Mouse (Mus musculus) left cerebral cortex, adult 2 months (tissue): Measurements from ENCODE around the gene Rnf113a1. TPM values are rescaled to one million over a fixed set of nuclear protein-coding genes. Genes with fewer than 3 reads are reported as not detected.
"Not testable (repeated sequence)": the region's sequence is repeated elsewhere in the genome, so short reads cannot be mapped to it uniquely, and the experiment has no call there.

ENCODE experiments used
- DNase-seq, 2 experiments: peaks; one replicate each; pipeline ENCODE4 v3.0.0; 2021 to 2022; ENCODE audit warnings: low spot score in 2 of 2, mixed read lengths in 1 of 2; ENCODE audit errors: extremely low spot score in 1 of 2
- H3K27ac ChIP-seq: fragments of 200-600 bp; 2 replicates; pipeline ENCODE4 v1.8.1; 2022
- H3K4me3 ChIP-seq: fragments of 200-600 bp; 2 replicates; pipeline ENCODE4 v1.8.1; 2022
- CTCF ChIP-seq: fragments of 200-600 bp; IDR thresholded peaks from 2 replicates; pipeline ENCODE4 v1.8.1; 2022; ENCODE audit warnings: antibody characterized with exemption, mild to moderate bottlenecking, moderate library complexity
- intact Hi-C: fragments of 180-260 bp; cut with DNase I; formaldehyde crosslinking; loops from one replicate; pipeline ENCODE4 v1.15.1; 2025
- long read RNA-seq, 2 experiments: library from polyadenylated mRNA; stranded (forward); transcript quantifications; one replicate each; pipeline ENCODE4 v2.0.0; 2021; ENCODE audit warnings: borderline mapping rate in 2 of 2
- total RNA-seq, 2 experiments: library from RNA; stranded (reverse); gene quantifications; 2 replicates each; pipeline ENCODE4 v1.2.3; 2021

Rnf113a1 gene
- total RNA-seq, result 1 to 10 TPM; 7.3 to 7.6 TPM
- long read RNA-seq, experiment 1, partial matches to known transcripts, result 0 of 4 reads
- long read RNA-seq, experiment 1, other reads (novel, unspliced or antisense), result 0 of 4 reads
- long read RNA-seq, experiment 2, partial matches to known transcripts, result 0 of 4 reads
- long read RNA-seq, experiment 2, other reads (novel, unspliced or antisense), result 0 of 4 reads

DNA sequence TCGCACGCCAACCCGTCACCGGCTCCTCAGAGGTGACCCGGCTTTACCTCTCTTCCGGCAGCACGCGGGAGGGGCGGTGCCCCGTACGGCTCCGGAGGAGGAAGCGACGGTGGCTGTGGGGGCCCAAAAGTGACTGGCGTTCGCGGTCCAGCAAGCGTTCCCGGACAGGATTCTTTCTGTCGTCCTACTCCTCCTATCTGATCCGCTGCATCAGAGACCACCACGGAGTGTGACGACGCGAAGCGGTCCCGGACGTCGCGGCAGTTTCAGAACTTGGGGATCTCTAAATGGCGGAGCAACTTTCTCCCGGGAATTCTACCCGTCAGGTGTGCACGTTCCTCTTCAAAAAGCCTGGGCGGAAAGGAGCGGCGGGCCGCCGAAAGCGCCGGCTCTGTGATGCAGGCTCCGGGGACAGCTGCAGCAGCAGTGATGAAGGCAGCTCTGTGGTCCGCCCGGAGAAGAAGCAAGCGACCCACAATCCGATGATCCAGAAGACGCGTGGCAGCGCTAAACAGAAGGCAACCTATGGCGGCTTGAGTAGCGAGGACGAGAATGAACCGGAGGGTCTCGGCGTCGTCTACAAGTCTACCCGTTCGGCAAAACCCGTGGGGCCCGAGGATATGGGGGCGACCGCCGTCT lies at the start of gene Rnf113a1, which contains the start of gene Ndufa1:
Rnf113a1 (plus strand) TSS at position 141 of the 639 bp plus-strand sequence.
Ndufa1 (minus strand) TSS at position 59 of the 639 bp plus-strand sequence.
- Histone ChIP-seq H3K4me3 (peak within 1 kb of the TSS; percentile 58), H3K27ac (peak within 1 kb of the TSS; percentile 71)
- TF ChIP-seq CTCF, result no peak
- intact Hi-C loops, result no loop called here
- peak; percentile 84 to 85 for DNase-seq

DNA sequence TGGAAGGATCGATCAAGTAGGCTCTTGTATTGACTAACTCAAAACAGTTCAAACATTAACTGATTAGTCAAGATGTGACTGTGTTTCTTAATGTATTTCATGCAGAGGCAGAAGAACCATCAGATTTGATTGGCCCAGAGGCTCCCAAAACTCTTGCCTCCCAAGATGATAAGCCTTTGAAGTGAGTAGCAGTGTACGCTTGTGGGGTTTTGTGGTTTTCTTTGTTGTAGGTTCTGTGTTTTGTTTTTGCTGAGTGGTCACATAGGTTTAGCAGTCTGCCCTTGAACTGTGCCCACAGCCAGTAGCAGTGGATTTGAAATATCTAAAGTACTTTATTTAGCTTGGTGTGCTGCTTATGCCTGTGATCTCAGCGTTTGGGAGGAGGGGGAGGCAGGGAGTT lies 49.3 kb upstream of the Rnf113a1 start:
- DNase-seq, result no peak
- intact Hi-C loops, result no loop called here
- no peak for TF ChIP-seq CTCF
- Histone ChIP-seq H3K4me3 (no peak overlapping the region), H3K27ac (no peak overlapping the region)

DNA sequence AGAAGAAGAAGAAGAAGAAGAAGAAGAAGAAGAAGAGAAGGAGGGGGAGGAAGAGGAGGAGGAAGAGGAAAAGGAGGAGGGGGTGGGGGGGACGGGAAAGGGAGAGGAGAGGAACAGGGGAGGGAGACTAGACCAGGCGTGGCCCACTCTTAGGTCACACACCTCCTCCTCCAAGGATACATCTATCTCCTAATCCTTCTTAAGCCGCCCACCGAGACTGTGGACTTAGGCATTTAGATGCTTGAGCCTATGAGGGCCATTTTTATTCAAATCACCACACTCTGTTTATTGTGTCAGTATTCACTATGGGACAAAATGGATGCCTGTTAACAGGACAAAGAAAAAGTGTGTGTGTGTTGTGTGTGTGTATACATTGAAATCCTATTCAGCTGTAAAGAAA lies 46.5 kb upstream of the Rnf113a1 start:
- DNase-seq, intact Hi-C loops, H3K27ac ChIP-seq, H3K4me3 ChIP-seq: not testable (repeated sequence)

DNA sequence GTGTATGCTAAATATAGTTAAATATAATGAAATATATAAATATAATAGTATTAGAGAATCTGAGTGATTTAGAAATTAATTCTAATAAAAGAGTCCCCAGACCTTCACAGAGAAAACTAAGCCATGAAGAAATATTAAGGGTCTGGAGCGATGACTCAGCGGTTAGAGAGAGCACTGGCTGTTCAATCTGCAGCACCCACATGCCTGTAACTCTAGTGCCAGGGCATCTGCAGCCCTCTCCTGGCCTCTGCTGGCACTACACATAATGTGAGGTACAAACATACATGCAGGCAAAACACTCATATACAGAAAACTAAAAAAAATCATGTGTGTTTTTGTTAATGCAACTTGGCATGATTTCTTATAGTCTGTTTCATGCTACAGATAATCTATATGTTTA lies 46.1 kb upstream of the Rnf113a1 start:
- H3K27ac ChIP-seq, result no peak overlapping the region
- H3K4me3 ChIP-seq, result no peak overlapping the region
- DNase-seq, result no peak
- intact Hi-C loops, result loop anchor here (5.0 kb wide), 1 partner anchor 53 kb away; no protein-coding TSS in a partner anchor
- TF ChIP-seq CTCF, result peak; percentile 3

DNA sequence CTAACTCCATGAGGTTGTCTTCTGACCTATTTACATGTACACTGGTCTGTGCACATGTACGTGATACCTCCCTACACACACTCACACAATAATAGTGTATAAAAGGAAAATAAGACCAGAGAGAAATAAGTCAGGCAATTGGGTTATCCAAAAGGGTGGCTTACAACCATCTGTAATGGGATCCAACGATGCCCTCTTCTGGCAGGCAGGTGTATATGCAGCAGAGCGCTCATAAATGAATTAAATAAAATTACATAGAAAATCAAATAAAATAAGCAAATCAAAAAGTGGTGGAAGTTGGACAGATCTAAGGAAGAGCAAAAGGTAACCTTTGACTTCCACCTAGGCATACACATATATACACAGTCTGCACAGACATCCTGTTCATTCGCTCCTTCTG lies 33.2 kb upstream of the Rnf113a1 start:
- intact Hi-C loops, result no loop called here
- peak; percentile 52 for TF ChIP-seq CTCF
- Histone ChIP-seq H3K27ac (no peak overlapping the region), H3K4me3 (no peak overlapping the region)
- no peak for DNase-seq

DNA sequence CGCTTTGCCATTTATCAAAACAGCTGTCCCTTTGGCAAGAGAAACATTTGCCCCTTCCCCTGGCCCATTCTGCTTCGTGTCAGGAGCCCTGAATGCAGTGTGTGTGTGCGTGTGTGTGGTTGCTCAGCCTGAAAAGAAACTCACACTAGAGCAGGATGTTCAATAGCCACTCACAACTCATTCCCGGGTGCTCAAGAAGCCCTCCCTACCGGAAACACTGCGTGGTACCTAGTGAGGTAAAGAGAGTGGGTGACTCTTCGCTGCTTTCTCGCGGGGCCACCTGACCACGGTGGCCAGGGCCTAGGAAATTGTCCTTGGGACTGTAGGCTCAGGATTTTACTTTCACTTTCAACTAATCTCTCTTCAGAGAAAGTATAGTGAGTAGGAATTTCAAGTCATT lies 29.9 kb upstream of the Rnf113a1 start:
- intact Hi-C loops, result no loop called here
- no peak for DNase-seq
- no peak overlapping the region for H3K4me3 ChIP-seq
- no peak overlapping the region for H3K27ac ChIP-seq
- no peak for TF ChIP-seq CTCF

DNA sequence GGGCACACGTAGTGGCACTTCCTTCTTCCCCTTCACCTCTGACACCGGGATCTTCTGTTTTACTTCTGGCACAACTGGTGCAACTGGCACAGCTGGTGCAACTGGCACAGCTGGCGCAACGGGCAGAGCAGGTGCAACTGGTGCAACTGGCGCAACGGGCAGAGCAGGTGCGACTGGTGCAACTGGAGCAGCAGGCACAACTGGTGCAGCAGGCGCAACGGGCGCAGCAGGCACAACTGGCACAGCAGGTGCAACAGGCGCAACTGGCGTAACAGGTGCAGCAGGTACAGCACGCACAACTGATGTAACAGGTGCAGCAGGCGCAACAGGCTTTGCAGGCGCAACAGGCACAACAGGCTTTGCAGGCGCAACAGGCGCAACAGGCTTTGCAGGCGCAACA lies 27.9 kb upstream of the Rnf113a1 start:
- Histone ChIP-seq H3K4me3 (no peak overlapping the region), H3K27ac (no peak overlapping the region)
- TF ChIP-seq CTCF, result no peak
- DNase-seq, result no peak
- intact Hi-C loops, result no loop called here

DNA sequence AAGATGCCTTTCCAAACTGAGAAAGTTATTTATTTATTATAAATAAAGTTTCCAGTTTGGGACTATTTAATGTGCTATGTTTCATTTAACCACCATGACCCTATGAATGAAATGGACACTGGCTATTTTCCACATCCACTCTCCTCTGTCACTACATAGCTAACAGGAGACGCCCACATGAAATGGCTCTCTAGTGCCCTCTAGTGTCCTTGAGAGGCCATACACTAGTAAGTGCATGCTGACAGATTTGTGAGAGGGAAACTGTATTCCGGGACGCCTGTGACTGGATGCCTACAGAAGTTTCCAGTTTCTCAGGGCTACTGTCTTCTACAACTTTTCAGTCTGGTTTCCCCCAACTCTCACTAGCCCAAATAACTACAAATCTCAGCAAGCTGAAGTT lies 24.0 kb upstream of the Rnf113a1 start:
- Histone ChIP-seq H3K27ac (no peak overlapping the region), H3K4me3 (no peak overlapping the region)
- peak; percentile 65 for TF ChIP-seq CTCF
- no peak for DNase-seq
- intact Hi-C loops, result no loop called here

DNA sequence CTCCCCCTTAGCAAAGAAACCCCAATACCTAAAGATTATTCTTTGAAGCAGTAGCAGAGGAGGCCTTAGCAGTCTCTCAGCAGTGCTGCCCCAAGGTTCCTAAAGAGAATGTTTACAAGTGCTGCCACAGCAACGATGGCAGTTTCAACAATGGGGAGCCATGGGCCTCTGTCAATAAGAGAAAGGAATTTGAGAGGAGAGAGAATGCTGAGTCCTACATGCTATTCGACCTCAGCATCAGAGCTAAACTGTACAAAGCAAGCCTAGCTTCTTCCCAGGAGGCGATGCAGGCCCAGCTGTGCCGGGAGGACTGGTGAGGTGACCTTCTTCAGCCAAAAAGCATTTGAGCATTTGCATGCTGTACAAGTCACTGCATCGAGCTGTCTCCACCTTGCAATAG lies 22.3 kb upstream of the Rnf113a1 start, which contains the start of gene Akap14:
Akap14 (minus strand) TSS at position 101 of the 400 bp plus-strand sequence.
- H3K4me3 ChIP-seq, result no peak within 1 kb of the TSS
- intact Hi-C loops, result no loop called here
- H3K27ac ChIP-seq, result no peak within 1 kb of the TSS
- no peak for DNase-seq
- no peak for TF ChIP-seq CTCF

DNA sequence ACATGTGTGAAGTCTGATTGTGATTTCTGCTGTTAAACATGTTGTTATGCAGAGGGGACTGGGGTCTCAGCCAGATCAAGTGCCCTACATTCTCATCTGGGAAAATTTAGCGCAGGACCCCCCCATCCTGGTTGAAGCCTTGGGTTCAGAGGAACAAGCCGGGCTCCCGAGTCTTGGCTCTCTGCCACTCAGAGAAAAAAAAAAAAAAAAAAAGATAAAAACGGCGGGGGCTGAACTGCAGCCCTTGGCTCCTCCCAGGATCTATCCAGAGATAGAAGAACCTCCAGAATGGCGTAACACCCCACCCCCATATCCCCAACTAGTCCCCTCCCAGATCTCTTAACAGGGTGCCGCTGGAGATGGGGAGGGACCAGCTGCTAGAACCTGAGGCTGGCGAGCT lies 6.6 kb upstream of the Rnf113a1 start:
- H3K27ac ChIP-seq, DNase-seq, H3K4me3 ChIP-seq, intact Hi-C loops: not testable (repeated sequence)

DNA sequence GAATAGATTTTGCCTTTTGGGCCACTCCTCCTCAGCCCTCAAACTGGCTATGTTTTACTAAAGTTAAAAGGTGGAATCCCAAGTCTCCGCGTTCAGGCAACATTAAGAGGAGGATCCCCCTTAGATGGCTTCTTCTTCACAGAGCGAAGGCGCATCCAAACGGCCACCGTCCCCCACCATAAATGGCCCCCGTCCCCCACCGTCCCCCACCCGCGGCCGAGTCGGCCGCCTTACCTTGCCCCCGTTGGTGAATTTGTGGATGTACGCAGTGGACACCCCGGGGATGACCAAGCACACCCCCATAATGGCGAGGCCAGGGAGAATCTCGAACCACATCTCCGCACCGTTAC lies 315 bp upstream of the Rnf113a1 start:
- Histone ChIP-seq H3K27ac (peak overlapping the region; percentile 71), H3K4me3 (peak overlapping the region; percentile 58)
- intact Hi-C loops, result no loop called here
- TF ChIP-seq CTCF, result no peak
- DNase-seq, result no peak

DNA sequence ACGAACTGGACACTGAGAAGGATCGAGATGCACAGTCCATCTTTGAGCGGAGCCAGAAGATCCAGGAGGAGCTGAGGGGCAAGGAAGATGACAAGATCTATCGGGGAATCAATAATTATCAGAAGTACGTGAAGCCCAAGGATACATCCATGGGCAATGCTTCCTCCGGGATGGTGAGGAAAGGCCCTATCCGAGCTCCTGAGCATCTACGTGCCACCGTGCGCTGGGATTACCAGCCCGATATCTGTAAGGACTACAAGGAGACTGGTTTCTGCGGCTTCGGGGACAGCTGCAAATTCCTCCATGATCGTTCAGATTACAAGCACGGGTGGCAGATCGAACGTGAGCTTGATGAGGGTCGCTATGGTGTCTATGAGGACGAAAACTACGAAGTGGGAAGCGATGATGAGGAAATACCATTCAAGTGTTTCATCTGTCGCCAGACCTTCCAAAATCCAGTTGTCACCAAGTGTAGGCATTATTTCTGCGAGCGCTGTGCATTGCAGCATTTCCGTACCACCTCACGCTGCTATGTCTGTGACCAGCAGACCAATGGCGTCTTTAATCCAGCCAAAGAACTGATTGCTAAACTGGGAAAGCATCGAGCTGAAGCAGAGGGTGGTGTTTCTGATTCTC lies 817 bp downstream of the Rnf113a1 start:
- intact Hi-C loops, result no loop called here
- Histone ChIP-seq H3K4me3 (peak overlapping the region; percentile 58), H3K27ac (peak overlapping the region; percentile 71)
- peak; percentile 10 to 16 for DNase-seq
- TF ChIP-seq CTCF, result no peak
